Mouse (Mus musculus) lung, embryonic 14.5 days (tissue): ENCODE data around the gene Hist1h3e. TPM values are rescaled to one million over a fixed set of nuclear protein-coding genes. Genes with fewer than 3 reads are reported as not detected.
"Not testable (repeated sequence)": the region's sequence is repeated elsewhere in the genome, so short reads cannot be mapped to it uniquely, and the experiment has no call there.

Experiments used
- ATAC-seq: fragments of 200-750 bp; cut with Nextera tagmentation; 2 replicates; pipeline ENCODE4 v1.8.0; 2017; ENCODE audit warnings: mild to moderate bottlenecking, moderate TSS enrichment, moderate library complexity; ENCODE audit not compliant: insufficient read depth
- DNase-seq: peaks from one replicate; pipeline ENCODE4 v3.0.0-alpha.2; 2015
- H3K27ac ChIP-seq: fragments of 300-500 bp; sonication (generic); 2 replicates; pipeline ENCODE4 v1.5.1; 2014; ENCODE audit warnings: low read depth, mild to moderate bottlenecking, moderate library complexity
- H3K27me3 ChIP-seq: fragments of 300-500 bp; sonication (generic); 2 replicates; pipeline ENCODE4 v1.6.1; 2014; ENCODE audit warnings: low read length, control low read depth; ENCODE audit not compliant: insufficient read depth
- H3K36me3 ChIP-seq: fragments of 300-500 bp; sonication (generic); 2 replicates; pipeline ENCODE4 v1.6.1; 2014; ENCODE audit warnings: control low read depth; ENCODE audit not compliant: insufficient read depth
- H3K4me1 ChIP-seq: fragments of 300-500 bp; sonication (generic); 2 replicates; pipeline ENCODE4 v1.6.1; 2014; ENCODE audit warnings: antibody characterized with exemption, control low read depth; ENCODE audit not compliant: insufficient read depth
- H3K4me2 ChIP-seq: fragments of 300-500 bp; sonication (generic); 2 replicates; pipeline ENCODE4 v1.6.1; 2014; ENCODE audit warnings: mild to moderate bottlenecking
- H3K4me3 ChIP-seq: fragments of 300-500 bp; sonication (generic); 2 replicates; pipeline ENCODE4 v1.5.1; 2014; ENCODE audit warnings: low read depth, low read length
- H3K9ac ChIP-seq: fragments of 300-500 bp; sonication (generic); 2 replicates; pipeline ENCODE4 v1.6.1; 2014
- H3K9me3 ChIP-seq: fragments of 300-500 bp; sonication (generic); 2 replicates; pipeline ENCODE4 v1.6.1; 2016; ENCODE audit warnings: low read depth, low read length, control low read depth
- CTCF ChIP-seq: IDR thresholded peaks from 2 replicates; pipeline ENCODE4 v1.5.1; 2016; ENCODE audit warnings: antibody characterized with exemption, low read depth
- WGBS: fragments of 180-500 bp; shearing (Covaris S2); extraction: QIAGEN DNeasy Blood & Tissue Kit; methylation state at CpG from one replicate; pipeline ENCODE4 v1.1.7; 2014; 5-methylcytosine and 5-hydroxymethylcytosine counted together
- polyA plus RNA-seq: library from polyadenylated mRNA; unstranded; fragments of >200 nt; fragmentation: Nextera tagmentation; extraction: Ambion mirVana; gene quantifications from 2 replicates; pipeline ENCODE4 v1.2.1, GENCODE M21; 2014

Gene Hist1h3e
- polyA plus RNA-seq, 1 experiment from 2014 or later = 10.6 TPM

DNA sequence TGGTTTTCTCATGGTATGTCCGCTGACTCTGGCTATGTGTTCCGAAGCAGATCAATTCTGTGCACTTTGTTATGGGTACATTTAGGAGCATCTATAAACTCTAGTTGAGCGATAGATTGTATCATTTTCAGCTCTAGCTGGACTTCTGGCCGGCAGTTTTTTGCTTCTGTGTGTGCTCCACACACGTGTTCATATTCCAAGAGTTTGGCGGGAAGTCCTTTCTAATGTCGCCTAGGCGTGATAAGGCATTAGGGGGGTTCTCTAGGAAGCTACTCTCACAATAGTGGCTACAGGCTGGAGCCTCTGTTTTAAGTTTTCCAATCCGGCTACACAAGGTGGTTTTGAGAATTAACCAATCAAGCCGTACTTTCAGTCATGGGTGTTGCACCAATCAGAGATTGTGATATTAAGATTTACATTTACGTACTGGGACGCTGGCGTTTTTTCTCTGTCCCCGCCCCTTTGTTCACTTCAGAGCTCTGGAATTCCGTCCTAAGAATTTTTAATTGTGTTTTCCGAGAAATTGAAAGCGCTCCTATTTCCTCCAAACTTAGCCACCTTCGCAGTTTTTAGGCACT is 6.2 kb downstream of the Hist1h3e start:
- H3K27me3 ChIP-seq = no peaks in the 10 kb centered on the region
- TF ChIP-seq CTCF = no peak
- peak overlapping the region; percentile 97 for H3K9ac ChIP-seq
- no peaks in the 10 kb centered on the region for H3K9me3 ChIP-seq
- WGBS = under 1% methylated on average over 18 of the region's 18 CpGs
- H3K27ac ChIP-seq = peak overlapping the region; percentile 100
- H3K36me3 ChIP-seq = no peaks in the 10 kb centered on the region
- peaks cover 8% of the 10 kb centered on the region for H3K4me1 ChIP-seq
- H3K4me2 ChIP-seq = peak overlapping the region; percentile 85
- peak; percentile 77 for ATAC-seq
- peak; percentile 97 for DNase-seq
- peak overlapping the region; percentile 50 for H3K4me3 ChIP-seq

DNA sequence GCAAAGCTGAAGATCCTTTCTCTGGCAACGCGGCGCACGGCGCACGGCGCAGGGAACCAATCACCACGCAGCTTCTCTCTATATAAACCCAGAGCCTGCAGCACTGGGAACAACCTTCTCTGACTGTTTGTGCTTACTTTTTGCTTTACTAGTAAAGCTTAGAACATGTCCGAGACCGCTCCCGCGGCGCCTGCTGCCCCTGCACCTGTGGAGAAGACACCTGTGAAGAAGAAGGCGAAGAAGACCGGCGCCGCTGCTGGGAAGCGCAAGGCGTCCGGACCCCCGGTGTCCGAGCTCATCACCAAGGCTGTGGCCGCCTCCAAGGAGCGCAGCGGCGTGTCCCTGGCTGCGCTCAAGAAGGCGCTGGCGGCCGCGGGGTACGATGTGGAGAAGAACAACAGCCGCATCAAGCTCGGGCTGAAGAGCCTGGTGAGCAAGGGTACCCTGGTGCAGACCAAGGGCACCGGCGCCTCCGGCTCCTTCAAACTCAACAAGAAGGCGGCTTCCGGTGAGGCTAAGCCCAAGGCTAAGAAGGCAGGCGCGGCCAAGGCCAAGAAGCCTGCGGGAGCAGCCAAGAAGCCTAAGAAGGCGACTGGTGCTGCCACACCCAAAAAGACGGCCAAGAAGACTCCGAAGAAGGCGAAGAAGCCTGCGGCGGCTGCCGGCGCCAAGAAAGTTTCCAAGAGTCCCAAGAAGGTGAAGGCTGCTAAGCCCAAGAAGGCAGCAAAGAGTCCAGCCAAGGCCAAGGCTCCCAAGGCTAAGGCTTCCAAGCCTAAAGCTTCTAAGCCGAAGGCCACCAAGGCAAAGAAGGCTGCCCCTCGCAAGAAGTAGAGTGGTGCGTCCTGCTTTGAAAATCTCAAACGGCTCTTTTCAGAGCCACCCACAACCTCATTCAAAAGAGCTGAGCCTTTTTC is 7.0 kb downstream of the Hist1h3e start:
- TF ChIP-seq CTCF = no peak
- ATAC-seq (peak; percentile 89), DNase-seq (peak; percentile 96)
- WGBS = under 1% methylated on average over 54 of the region's 54 CpGs
- Histone ChIP-seq H3K27ac (peak overlapping the region; percentile 100), H3K36me3 (no peaks in the 10 kb centered on the region), H3K4me1 (peaks cover 8% of the 10 kb centered on the region), H3K9ac (peak overlapping the region; percentile 97), H3K9me3 (no peaks in the 10 kb centered on the region), H3K27me3 (no peaks in the 10 kb centered on the region), H3K4me3 (peak overlapping the region; percentile 50), H3K4me2 (peak overlapping the region; percentile 85)

DNA sequence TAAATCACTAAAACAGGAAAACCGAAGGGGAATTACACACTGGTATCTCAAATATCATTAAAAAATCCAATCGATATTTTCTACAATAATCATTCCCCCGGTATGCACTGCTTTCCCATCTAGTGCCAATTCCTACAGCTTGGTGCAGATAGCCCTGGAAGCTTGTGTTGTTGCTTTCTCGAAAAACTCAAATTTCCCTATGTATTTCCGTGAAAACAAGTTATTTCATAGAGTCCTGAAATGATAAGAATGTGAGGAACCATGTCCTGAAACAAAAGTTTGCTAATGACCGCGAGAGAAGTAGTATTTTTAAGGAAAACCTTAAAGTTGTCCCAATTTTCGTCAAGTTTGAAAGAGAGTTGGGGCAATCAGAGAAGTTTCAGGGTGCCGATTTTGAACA is 7.8 kb downstream of the Hist1h3e start:
- H3K27ac ChIP-seq = peak overlapping the region; percentile 100
- no peaks in the 10 kb centered on the region for H3K27me3 ChIP-seq
- no peaks in the 10 kb centered on the region for H3K36me3 ChIP-seq
- peak overlapping the region; percentile 97 for H3K9ac ChIP-seq
- no peaks in the 10 kb centered on the region for H3K9me3 ChIP-seq
- peaks cover 8% of the 10 kb centered on the region for H3K4me1 ChIP-seq
- no peak for TF ChIP-seq CTCF
- H3K4me2 ChIP-seq = peak overlapping the region; percentile 85
- DNase-seq (peak; percentile 51), ATAC-seq (no peak)
- H3K4me3 ChIP-seq = peak overlapping the region; percentile 50
- WGBS = 16% methylated on average over 9 of the region's 9 CpGs

DNA sequence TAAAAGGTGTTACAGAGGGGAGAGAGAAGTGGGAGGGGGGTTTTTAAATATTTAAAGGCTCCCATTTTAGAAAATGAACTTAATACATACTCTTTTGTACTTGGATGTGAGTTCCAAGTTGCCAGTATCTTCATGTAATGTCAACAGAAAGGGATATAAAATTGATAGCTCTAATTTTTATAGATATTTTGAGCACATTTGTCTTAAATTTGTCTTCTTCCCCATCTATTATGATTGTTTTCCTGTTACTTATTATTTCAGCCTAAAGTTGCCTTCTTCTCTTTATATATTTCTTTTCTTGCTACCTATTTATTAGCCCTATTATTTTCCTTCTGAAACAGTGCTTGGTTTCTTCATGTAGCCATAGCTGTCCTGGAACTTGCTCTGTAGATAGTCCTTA is 9.2 kb downstream of the Hist1h3e start, which contains the start of gene Hist1h1d:
Gene Hist1h1d (plus strand): TSS at position 301 of the 400 bp plus-strand sequence.
- Histone ChIP-seq H3K4me1 (peaks cover 8% of the 10 kb centered on the region), H3K27ac (peak within 1 kb of the TSS; percentile 100), H3K9me3 (no peaks in the 10 kb centered on the region), H3K9ac (peak within 1 kb of the TSS; percentile 97), H3K36me3 (no peaks in the 10 kb centered on the region), H3K4me2 (peak within 1 kb of the TSS; percentile 85), H3K27me3 (no peaks in the 10 kb centered on the region), H3K4me3 (0 out of 2 replicates have a peak within 1 kb of the TSS, but pooled peaks have one; percentile 46)
- ATAC-seq (no peak), DNase-seq (no peak)
- no peak for TF ChIP-seq CTCF

DNA sequence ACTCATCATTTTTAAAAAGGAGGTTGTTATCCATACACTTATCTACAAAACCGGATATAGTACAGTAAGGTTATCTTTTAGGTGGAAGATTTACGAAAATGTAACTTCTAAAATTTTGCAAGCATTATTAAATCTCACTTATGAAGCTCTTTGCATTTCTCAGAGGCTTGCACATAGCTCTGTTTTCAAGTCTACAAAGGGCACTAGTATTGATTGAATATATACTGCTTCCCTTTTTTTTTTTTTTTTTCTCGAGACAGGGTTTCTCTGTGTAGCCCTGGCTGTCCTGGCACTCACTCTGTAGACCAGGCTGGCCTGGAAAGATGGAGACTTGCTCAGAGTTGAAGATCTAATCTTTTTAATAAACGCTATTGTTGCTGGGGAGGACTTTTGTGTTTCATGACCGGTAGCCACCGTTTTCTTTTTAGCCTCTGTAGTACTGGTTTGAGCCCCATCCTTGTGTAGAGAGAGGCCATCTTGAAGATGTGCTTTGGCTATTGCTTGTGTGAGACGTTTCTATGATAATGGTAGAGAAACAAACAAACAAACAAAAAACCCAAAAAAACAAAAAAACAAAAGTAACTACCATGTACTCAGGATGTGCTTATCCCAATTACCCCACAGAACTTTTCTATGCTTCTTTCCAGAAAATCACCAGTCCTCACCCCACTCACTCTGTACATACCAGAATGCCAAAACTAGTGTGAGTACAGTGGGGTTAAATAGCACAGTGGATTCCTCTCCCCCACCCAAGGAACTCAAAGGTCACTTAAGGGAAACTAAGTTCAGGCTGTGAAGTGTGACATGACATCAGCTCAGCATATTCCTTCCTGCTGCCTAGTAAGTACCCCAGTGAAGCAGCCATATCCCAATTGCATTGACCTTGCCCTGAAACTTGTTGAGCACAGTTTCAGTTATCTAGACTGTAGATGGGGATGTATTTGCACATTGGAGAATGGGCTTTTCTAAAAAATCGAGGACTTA is 9.9 kb downstream of the Hist1h3e start:
- TF ChIP-seq CTCF = no peak
- H3K4me3 ChIP-seq = peak overlapping the region; percentile 46; the same call in 1 of the 2 replicates
- peak overlapping the region; percentile 13 for H3K9ac ChIP-seq
- no peak for DNase-seq
- 38% methylated on average over 8 of the region's 8 CpGs for WGBS
- H3K27me3 ChIP-seq = no peaks in the 10 kb centered on the region
- no peaks in the 10 kb centered on the region for H3K9me3 ChIP-seq
- H3K4me1 ChIP-seq = peaks cover 8% of the 10 kb centered on the region
- peak overlapping the region; percentile 98 for H3K27ac ChIP-seq
- no peaks in the 10 kb centered on the region for H3K36me3 ChIP-seq
- no peak for ATAC-seq
- H3K4me2 ChIP-seq = peak overlapping the region; percentile 76

DNA sequence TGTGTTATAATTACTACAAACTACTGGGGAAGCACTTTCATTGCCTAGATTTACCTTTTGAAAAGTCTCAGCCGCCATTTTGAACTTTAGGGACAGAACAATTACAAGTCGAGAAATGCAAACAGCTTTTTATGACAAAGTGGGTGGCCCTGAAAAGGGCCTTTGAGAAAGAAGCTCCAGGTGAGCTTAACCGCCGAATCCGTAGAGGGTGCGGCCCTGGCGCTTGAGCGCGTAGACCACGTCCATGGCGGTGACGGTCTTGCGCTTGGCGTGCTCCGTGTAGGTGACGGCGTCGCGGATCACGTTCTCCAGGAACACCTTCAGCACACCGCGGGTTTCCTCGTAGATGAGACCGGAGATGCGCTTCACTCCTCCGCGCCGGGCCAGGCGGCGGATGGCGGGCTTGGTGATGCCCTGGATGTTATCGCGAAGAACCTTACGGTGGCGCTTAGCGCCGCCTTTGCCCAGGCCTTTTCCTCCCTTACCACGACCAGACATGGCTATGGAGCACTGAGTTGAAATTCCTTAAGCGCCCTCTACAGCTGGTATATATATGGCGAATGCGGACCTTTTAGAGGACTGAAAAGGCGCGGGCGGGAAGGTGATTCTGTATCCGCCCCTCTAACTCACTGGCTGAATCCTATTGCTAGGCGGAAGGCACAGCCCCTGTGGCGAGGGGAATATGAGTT is 10.9 kb downstream of the Hist1h3e start, which contains the start of gene Hist1h4f:
Gene Hist1h4f (minus strand): TSS at position 503 of the 689 bp plus-strand sequence.
- H3K27me3 ChIP-seq, H3K9me3 ChIP-seq, H3K4me1 ChIP-seq, H3K36me3 ChIP-seq: not testable (repeated sequence)
- Histone ChIP-seq H3K27ac (peak within 1 kb of the TSS; percentile 98), H3K4me2 (peak within 1 kb of the TSS; percentile 76), H3K4me3 (peak within 1 kb of the TSS; percentile 46), H3K9ac (peak within 1 kb of the TSS; percentile 72)
- DNase-seq = peak; percentile 98
- WGBS = under 1% methylated on average over 47 of the region's 47 CpGs
- peak; percentile 82 for ATAC-seq
